Mouse (Mus musculus) heart, embryonic 12.5 days (tissue): Measurements from ENCODE around the gene Ipo8. TPM values are rescaled to one million over a fixed set of nuclear protein-coding genes. Genes with fewer than 3 reads are reported as not detected.

Experiments
- ATAC-seq: fragments of 200-750 bp; cut with Nextera tagmentation; 2 replicates; pipeline ENCODE4 v1.8.0; 2017; ENCODE audit warnings: moderate TSS enrichment, moderate library complexity; ENCODE audit not compliant: insufficient number of reproducible peaks, low FRiP score
- H3K27ac ChIP-seq: fragments of 300-500 bp; sonication (generic); 2 replicates; pipeline ENCODE4 v1.5.1; 2016; ENCODE audit warnings: mild to moderate bottlenecking, moderate library complexity; ENCODE audit not compliant: poor library complexity, severe bottlenecking
- H3K27me3 ChIP-seq: fragments of 300-500 bp; sonication (generic); replicated peaks from 2 replicates; pipeline ENCODE4 v1.6.1; 2016; ENCODE audit warnings: mild to moderate bottlenecking, moderate library complexity
- H3K36me3 ChIP-seq: fragments of 300-500 bp; sonication (generic); 2 replicates; pipeline ENCODE4 v1.6.1; 2016; ENCODE audit warnings: mild to moderate bottlenecking, moderate library complexity
- H3K4me1 ChIP-seq: fragments of 300-500 bp; sonication (generic); replicated peaks from 2 replicates; pipeline ENCODE4 v1.6.1; 2016; ENCODE audit warnings: mild to moderate bottlenecking
- H3K4me2 ChIP-seq: fragments of 300-500 bp; sonication (generic); 2 replicates; pipeline ENCODE4 v1.6.1; 2016; ENCODE audit warnings: mild to moderate bottlenecking, moderate library complexity
- H3K4me3 ChIP-seq: fragments of 300-500 bp; sonication (generic); 2 replicates; pipeline ENCODE4 v1.5.1; 2016; ENCODE audit warnings: mild to moderate bottlenecking
- H3K9ac ChIP-seq: fragments of 300-500 bp; sonication (generic); 2 replicates; pipeline ENCODE4 v1.6.1; 2016; ENCODE audit warnings: mild to moderate bottlenecking, moderate library complexity
- H3K9me3 ChIP-seq: fragments of 300-500 bp; sonication (generic); replicated peaks from 2 replicates; pipeline ENCODE4 v1.6.1; 2016; ENCODE audit warnings: mild to moderate bottlenecking, moderate library complexity
- WGBS: fragments of 180-500 bp; shearing (Covaris S2); methylation state at CpG from one replicate; pipeline ENCODE4 v1.1.7; 2016; 5-methylcytosine and 5-hydroxymethylcytosine counted together
- polyA plus RNA-seq: library from polyadenylated mRNA; unstranded; fragments of >200 nt; fragmentation: Nextera tagmentation; extraction: Ambion mirVana; gene quantifications from 2 replicates; pipeline ENCODE4 v1.2.1, GENCODE M21; 2016

Ipo8 gene
- polyA plus RNA-seq, 1 experiment from 2014 or later: 22.4 TPM

- no peak overlapping the region for H3K4me3 ChIP-seq
- H3K36me3 ChIP-seq: no peaks in the 10 kb centered on the region
- no peak for ATAC-seq
- no peaks in the 10 kb centered on the region for H3K27me3 ChIP-seq
- H3K9ac ChIP-seq: no peak overlapping the region
- WGBS: 91% methylated on average over 1 of the region's 1 CpGs
- no peak overlapping the region for H3K27ac ChIP-seq
- no peak overlapping the region for H3K4me2 ChIP-seq
- no peaks in the 10 kb centered on the region for H3K9me3 ChIP-seq
- no peaks in the 10 kb centered on the region; the same call in 1 of the 2 replicates for H3K4me1 ChIP-seq
These were observed 74.7 kb downstream of the Ipo8 start for GRCm38 (mm10) chr6:148756535-148756934.

GRCm38 (mm10) chr6:148751400-148751799 is 79.9 kb downstream of the Ipo8 start:
- no peak overlapping the region for H3K9ac ChIP-seq
- 69% methylated on average over 2 of the region's 2 CpGs for WGBS
- no peak for ATAC-seq
- H3K9me3 ChIP-seq: no peaks in the 10 kb centered on the region
- H3K4me1 ChIP-seq: no peaks in the 10 kb centered on the region
- H3K4me2 ChIP-seq: no peak overlapping the region
- no peaks in the 10 kb centered on the region for H3K36me3 ChIP-seq
- H3K4me3 ChIP-seq: no peak overlapping the region
- no peaks in the 10 kb centered on the region for H3K27me3 ChIP-seq
- H3K27ac ChIP-seq: no peak overlapping the region

- no peak for ATAC-seq
- no peaks in the 10 kb centered on the region for H3K36me3 ChIP-seq
- WGBS: 77% methylated on average over 3 of the region's 3 CpGs
- H3K9me3 ChIP-seq: no peaks in the 10 kb centered on the region
- H3K4me3 ChIP-seq: no peak overlapping the region
- no peak overlapping the region for H3K27ac ChIP-seq
- no peak overlapping the region for H3K4me2 ChIP-seq
- H3K27me3 ChIP-seq: no peaks in the 10 kb centered on the region
- H3K9ac ChIP-seq: no peak overlapping the region
- H3K4me1 ChIP-seq: no peaks in the 10 kb centered on the region
These were observed 81.1 kb downstream of the Ipo8 start for GRCm38 (mm10) chr6:148750183-148750582.

- no peak overlapping the region for H3K4me2 ChIP-seq
- 0 out of 2 replicates have a peak, but pooled peaks cover 2% of the 10 kb centered on the region for H3K9me3 ChIP-seq
- H3K4me1 ChIP-seq: peaks cover 9% of the 10 kb centered on the region
- no peak overlapping the region for H3K27ac ChIP-seq
- ATAC-seq: no peak
- no peak overlapping the region for H3K4me3 ChIP-seq
- WGBS: 66% methylated on average over 8 of the region's 8 CpGs
- H3K27me3 ChIP-seq: no peaks in the 10 kb centered on the region
- H3K9ac ChIP-seq: no peak overlapping the region
- H3K36me3 ChIP-seq: no peaks in the 10 kb centered on the region
These were observed 90.6 kb downstream of the Ipo8 start for GRCm38 (mm10) chr6:148740521-148741226.

- Histone ChIP-seq H3K4me1 (peaks cover 9% of the 10 kb centered on the region), H3K27ac (no peak overlapping the region), H3K36me3 (no peaks in the 10 kb centered on the region), H3K27me3 (no peaks in the 10 kb centered on the region), H3K9me3 (0 out of 2 replicates have a peak, but pooled peaks cover 2% of the 10 kb centered on the region), H3K4me3 (no peak overlapping the region), H3K4me2 (no peak overlapping the region), H3K9ac (no peak overlapping the region)
- ATAC-seq: no peak
- 67% methylated on average over 1 of the region's 1 CpGs for WGBS
These were observed 94.9 kb downstream of the Ipo8 start for GRCm38 (mm10) chr6:148736390-148736789.

- Histone ChIP-seq H3K4me1 (no peaks in the 10 kb centered on the region), H3K27ac (no peak overlapping the region), H3K27me3 (no peaks in the 10 kb centered on the region), H3K9ac (no peak overlapping the region), H3K4me3 (no peak overlapping the region), H3K36me3 (no peaks in the 10 kb centered on the region), H3K4me2 (no peak overlapping the region), H3K9me3 (0 out of 2 replicates have a peak, but pooled peaks cover 2% of the 10 kb centered on the region)
- ATAC-seq: no peak
- WGBS: 87% methylated on average over 20 of the region's 20 CpGs
These were observed 97.3 kb downstream of the Ipo8 start for GRCm38 (mm10) chr6:148734012-148734411.

- ATAC-seq: no peak
- H3K4me2 ChIP-seq: no peak overlapping the region
- peaks cover 9% of the 10 kb centered on the region for H3K4me1 ChIP-seq
- no peaks in the 10 kb centered on the region for H3K36me3 ChIP-seq
- WGBS: 59% methylated on average over 1 of the region's 1 CpGs
- H3K27ac ChIP-seq: no peak overlapping the region
- H3K9ac ChIP-seq: no peak overlapping the region
- 0 out of 2 replicates have a peak, but pooled peaks cover 2% of the 10 kb centered on the region for H3K9me3 ChIP-seq
- no peaks in the 10 kb centered on the region for H3K27me3 ChIP-seq
- no peak overlapping the region for H3K4me3 ChIP-seq
These were observed 98.3 kb downstream of the Ipo8 start for GRCm38 (mm10) chr6:148732920-148733319.

GRCm38 (mm10) chr6:148728571-148728970 is 102.7 kb downstream of the Ipo8 start:
- Histone ChIP-seq H3K4me1 (peaks cover 11% of the 10 kb centered on the region), H3K9me3 (no peaks in the 10 kb centered on the region), H3K9ac (no peak overlapping the region), H3K4me3 (no peak overlapping the region), H3K36me3 (no peaks in the 10 kb centered on the region), H3K4me2 (no peak overlapping the region), H3K27me3 (no peaks in the 10 kb centered on the region), H3K27ac (no peak overlapping the region)
- no peak for ATAC-seq
- WGBS: 56% methylated on average over 3 of the region's 3 CpGs

GRCm38 (mm10) chr6:148727871-148728524 is 103.3 kb downstream of the Ipo8 start:
- WGBS: 62% methylated on average over 6 of the region's 6 CpGs

GRCm38 (mm10) chr6:148724453-148724852 is 106.8 kb downstream of the Ipo8 start:
- Histone ChIP-seq H3K4me2 (no peak overlapping the region), H3K27ac (no peak overlapping the region), H3K9me3 (no peaks in the 10 kb centered on the region), H3K36me3 (no peaks in the 10 kb centered on the region), H3K27me3 (no peaks in the 10 kb centered on the region), H3K4me1 (peaks cover 11% of the 10 kb centered on the region), H3K9ac (no peak overlapping the region), H3K4me3 (no peak overlapping the region)
- no peak for ATAC-seq
- 77% methylated on average over 3 of the region's 3 CpGs for WGBS

More at GRCm38 (mm10) chr6:148727871-148728524, 103.3 kb downstream of the Ipo8 start:
- no peak overlapping the region for H3K9ac ChIP-seq
- H3K9me3 ChIP-seq: no peaks in the 10 kb centered on the region
- H3K27ac ChIP-seq: no peak overlapping the region
- ATAC-seq: no peak
- no peak overlapping the region for H3K4me3 ChIP-seq
- no peak overlapping the region for H3K4me2 ChIP-seq
- H3K4me1 ChIP-seq: peaks cover 11% of the 10 kb centered on the region
- no peaks in the 10 kb centered on the region for H3K27me3 ChIP-seq
- no peaks in the 10 kb centered on the region for H3K36me3 ChIP-seq
